Mouse (Mus musculus) cerebellum, postnatal 36 days (tissue): ENCODE measurements at regions not wholly inside any gene's neighbourhood (a gene's known extent, or its start where the extent isn't known, plus 50 kb on each side); places are given as distances from the start of the nearest gene placed in this dataset.
A peak's percentile ranks its signal among the peaks of the same experiment; 100 is the strongest.

Source experiments
- DNase-seq, 2 experiments: peaks; one replicate each; pipeline ENCODE4 v3.0.0; 2021 to 2022; ENCODE audit warnings: mixed read lengths in 2 of 2

DNA sequence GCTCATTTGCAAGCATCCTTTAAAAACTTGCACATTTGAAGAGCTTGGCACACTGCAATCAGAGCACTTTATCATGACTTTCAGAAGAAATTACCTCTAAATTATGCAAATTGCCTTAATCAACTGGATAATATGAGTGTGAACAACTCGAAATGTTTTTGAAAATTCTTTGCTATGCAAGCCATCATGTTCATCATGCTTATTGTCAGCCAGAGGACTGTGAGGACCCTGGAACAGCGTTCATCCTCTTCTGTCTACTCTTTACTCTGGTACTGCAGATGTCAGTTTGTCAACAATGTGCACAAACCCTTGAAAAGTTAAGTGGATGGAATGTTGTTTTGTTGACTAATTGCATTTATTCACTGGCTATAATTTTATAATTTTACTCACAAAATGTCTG, 1899.9 kb upstream of the Slc39a10 start:
- no peak for DNase-seq

DNA sequence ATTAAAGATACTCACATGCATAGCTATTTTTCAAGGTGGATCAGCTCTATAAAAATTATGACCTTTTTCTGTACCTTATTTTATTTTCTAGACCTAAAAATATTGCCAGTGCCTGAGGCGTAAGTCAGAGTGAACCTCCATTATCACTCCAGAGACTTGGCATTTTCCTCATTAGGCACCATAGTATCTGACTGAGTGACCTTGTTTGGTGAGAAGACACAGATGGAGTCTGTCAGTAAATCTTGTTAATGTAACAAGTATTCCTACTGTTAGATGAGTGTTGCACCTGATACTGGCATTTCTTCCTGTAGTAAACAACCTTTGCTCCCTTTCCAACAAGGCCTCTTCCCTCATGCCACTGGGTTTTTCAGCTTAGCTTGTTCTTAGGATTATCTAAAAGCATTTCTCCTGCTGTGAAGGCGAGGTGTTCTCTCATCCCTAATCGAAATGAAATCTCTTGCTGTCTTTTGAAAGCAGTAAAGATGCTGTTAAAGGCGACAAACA, 1860.7 kb upstream of the Slc39a10 start:
- DNase-seq = peak in 1 of 2 experiments; percentile 28

DNA sequence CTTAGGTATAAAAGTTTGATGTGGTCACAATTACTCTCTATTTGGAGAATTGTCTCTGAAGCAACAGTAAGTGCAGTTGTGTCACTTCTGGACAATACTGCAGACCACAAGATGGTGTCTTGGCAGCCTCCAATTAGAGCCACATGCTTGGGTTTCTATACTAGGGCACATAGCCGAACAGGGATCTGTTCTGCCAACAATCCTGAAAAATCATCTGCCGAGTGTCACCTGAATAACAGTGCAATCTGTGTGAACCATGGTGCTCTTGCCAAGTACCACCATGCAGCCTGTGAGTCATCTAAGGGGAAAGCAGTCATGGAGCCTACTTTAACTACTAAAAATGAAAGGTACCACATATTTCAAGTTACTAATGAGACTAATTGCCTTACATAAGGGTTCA, 1840.9 kb upstream of the Slc39a10 start:
- DNase-seq = peak; percentile 84 to 90

DNA sequence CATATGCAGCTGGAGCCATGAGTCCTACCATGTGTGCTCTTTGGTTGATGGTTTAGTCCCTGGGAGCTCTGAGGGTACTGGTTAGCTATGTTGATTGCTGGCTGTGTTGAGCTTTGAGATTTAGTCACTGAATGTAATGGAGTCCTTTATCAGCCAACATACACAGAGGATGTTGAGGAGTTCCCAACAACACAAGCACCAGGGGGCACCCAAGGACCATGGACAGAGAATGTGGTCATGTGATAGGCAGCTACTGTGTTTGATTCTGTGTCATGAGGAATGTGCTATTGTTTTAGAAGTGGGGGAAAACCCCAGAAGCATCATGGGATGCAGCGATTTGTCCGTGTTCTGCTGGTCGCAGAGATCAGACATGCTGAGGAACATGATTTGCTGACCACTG, 1816.0 kb upstream of the Slc39a10 start:
- peak; percentile 28 to 47 for DNase-seq
